Mouse (Mus musculus) embryo, embryonic 11.5 days (tissue): ENCODE measurements around the gene Oxct2b.
A peak's percentile ranks its signal among the peaks of the same experiment; 100 is the strongest.
"Not testable (repeated sequence)": the region's sequence is repeated elsewhere in the genome, so short reads cannot be mapped to it uniquely, and the experiment has no call there.

Experiments
- DNase-seq: peaks from one replicate; pipeline ENCODE4 v3.0.0-alpha.2; 2012; ENCODE audit warnings: low read depth, low spot score

The Oxct2b gene

DNA sequence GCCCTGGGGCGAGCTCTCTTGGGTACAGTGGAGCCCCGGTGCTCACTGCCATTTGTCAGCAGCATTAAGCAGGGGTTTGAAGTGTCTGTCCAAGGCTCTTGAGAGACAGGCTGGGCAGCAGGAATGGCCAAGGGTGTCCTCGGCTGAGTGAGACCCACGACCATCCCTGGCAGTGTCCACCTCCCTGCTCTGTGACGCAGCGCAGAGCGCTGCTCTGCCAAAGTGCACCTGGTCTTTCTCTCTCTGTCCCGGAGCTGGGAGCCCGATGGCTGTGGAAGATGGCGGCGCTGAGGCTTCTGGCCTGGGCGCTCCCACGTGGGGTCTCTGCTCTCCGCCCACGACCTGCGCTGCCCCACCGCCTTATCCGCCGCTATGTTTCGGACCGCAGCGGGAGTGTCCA is at the start of gene Oxct2b:
TSS of gene Oxct2b (plus strand) at position 256 of the 400 bp plus-strand sequence.
- DNase-seq, result no peak

DNA sequence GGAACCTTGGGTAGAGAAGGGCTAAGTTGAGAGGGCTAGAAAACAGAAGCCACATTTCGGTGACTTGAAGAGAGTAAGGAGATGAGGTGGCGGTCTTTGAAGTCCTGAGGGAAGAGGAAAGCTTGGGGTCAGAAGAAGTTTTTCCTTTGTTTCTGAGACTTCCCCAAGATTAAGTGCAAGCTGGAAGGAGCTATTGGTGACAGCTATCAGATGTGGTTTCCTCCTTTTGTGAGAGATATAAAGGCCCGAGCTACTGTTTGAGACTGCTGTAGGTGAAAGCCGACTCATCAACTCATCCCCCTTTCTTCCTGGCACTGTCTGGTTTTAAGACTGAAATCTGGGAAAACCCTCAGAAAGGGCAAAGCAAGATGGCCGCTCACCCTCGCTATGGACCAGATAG is 47.4 kb upstream of the Oxct2b start:
- no peak for DNase-seq

DNA sequence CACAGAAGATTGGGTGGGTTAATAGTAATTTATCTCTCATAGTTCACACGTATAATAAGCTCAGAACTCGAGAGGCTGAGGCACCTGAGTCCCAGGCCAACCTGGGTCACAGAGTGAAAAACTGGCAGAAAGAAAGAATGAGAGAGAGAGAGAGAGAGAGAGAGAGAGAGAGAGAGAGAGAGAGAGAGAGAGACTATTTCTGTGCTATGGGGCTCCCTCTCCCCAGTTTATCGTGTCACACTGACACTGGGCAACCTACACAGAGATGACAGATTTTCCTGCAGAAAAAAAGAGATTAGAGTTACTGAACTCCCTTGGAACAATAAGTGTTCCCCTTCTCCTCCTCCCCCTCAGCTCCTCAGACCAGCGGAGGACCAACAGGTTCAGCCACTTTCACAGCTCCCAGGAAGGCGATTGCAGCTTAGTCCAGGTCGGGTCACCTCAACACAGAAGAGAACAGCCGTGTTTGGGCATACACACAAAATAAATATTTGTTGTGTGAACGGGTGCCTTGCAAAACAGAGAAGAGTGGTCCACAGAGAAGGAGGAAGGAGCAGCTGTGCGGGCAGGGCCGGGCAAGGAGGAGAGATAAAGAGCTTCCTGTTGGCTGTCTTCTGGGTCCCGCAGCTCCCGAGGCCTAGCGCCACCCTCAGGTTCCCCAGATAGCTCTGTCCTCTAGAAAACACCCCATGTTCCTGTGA is 44.6 kb upstream of the Oxct2b start:
- no peak for DNase-seq

DNA sequence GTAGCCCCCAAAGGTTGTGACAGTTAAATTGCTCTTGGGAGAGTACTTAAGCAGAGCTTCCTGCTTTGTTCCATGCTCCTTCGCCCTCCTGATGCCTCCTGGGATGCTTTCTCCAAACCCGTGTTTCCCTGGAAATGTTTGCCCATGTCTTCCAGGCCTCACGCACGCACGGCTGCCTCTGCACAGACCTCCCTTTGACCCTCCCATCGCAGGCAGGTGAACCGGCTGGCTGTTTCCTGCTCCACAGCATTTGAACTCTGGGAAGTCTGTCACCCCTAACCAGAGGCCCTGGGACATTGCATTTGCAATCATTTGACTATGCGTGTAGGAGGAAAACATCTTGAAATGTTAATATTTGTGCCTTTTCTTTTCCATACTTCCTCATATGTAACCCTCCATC is 39.1 kb upstream of the Oxct2b start:
- no peak for DNase-seq

DNA sequence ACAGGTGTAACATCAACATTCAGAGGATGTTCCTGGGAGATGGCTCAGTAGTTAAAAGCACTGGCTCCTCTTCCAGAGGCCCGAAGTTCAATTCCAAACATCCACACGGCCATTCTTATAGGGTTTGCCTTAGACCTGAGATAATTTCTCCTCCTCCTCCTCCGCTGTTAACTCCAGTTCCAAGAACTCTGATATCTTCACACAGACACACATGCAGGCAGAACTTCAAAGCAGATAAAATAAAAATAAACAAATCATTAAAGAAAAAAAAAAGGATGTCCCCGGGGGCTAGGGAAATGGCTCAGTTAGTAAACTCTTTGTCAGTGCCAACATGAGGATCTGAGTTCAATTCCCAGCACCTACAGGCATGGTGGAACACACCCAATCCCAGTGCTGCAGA is 37.8 kb upstream of the Oxct2b start:
- no peak for DNase-seq

DNA sequence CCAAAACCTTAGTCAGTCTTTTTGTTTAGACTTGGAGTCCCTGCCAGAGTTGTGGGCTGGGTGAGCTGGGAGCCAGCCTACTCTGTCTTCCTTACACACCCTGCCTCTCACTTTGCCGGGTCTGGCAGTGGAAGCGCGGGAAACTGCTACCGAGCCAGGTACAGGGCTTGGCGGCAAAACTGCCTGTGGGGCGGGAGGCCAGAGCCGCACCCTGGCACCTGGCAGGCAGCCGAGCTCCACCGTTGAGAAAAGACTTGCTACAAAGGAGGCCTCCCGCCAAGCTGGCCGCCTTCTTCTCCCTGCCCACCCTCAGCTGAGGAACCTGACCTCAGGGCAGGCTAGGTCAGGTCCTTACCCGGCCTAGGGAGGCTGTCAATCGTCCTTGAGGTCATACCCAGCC is 35.3 kb upstream of the Oxct2b start:
- DNase-seq, result no peak

DNA sequence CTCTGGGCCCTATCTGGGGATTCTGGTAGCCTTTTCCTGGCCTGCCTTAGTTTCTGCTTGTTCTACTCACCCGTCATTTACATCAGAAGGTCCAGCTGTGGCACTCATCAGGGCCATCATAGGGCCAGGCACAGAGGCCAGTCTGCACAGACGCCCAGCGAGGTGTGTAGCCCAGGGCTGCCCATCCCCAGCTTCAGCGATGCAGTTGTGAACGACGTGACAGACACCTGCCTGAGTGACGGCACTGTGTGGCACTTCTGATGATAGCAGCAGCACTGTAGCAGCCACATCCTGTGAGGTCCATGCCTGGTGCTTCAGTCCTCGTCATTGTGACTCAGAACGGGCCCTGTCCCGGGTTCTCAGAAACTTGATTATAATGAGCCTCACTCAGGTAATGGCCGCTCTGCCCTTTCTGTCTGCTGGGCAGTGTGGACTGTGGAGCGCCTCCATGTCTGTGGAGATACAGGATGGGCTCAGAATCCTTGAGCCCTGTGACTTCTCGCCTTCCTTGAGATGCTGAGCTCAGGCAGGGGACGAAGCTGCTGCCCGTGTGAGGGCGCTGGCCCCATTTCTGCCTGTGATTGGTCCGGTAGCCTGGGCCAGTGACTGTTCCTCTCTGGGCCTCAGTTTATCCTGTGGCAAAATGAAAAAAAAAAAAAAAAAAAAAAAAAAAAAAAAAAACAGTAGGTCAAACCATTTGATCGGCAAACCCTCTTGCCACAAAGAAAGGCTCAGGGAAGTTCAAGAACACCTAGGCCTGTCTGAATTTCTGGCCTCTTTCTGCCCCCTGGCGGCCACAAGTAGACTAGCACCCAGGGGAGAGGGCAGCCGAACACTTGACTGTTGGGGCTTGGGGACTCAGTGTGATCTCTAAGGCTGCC is 33.5 kb upstream of the Oxct2b start:
- peak; percentile 53 for DNase-seq

DNA sequence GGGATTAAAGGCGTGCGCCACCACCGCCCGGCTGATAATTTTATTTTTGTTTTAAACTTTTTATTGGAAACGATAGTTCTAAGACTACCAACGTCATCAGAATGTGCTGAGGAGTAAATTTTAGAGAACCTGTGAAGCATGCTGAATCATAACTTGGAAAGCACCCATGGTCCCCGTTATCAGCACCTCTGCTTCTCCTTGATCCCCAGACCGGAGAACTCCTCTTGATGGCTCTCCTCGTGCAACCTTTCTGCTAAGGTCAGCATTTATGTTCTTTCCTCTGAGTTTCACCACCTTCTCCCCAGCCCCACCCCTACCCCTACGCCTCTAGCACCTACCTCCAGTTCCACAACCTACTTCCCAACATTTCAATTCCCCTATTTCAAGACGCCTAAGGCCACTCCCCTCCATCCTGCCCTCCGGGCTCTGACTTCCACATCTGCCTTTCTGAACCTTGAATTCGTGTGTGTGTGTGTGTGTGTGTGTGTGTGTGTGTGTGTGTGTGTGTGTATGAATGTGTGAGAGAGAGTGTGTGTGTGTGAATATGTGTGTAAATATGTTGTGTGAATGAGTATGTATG is 32.7 kb upstream of the Oxct2b start:
- no peak for DNase-seq

DNA sequence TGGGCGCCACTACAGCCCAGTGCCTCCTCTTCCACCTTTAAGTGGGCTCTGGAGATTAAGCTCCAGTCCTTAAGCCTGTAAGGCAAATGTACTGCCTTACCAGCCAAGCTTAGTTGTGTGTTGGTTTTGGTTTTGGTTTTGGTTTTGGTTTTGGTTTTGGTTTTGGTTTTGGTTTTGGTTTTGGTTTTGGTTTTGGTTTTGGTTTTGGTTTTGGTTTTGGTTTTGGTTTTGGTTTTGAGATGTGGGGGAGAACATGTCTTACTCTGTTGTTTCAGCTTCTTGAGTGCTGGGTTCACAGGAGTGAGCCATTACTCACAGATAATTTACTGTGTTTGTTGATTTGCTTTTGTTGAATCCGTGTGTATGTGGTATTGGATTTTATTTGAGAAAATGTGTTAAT is 30.8 kb upstream of the Oxct2b start:
- no peak for DNase-seq

DNA sequence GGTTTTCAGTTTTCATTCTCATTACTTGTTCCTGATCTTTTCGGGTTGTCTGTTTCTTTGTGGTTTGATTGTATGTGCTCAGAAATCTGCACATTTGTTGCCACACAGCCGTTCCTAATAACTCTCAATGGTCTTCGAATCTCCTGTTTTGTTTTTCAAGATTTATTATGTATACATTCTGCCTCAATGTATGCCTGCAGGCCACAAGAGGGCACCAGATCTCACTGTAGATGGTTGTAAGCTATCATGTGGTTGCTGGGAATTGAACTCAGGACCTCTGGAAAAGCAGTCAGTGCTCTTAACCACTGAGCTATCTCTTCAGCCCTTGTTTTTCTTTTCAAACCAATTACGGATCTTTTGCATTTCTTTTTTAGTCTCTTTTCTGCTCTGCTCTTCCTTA is 29.7 kb upstream of the Oxct2b start:
- no peak for DNase-seq

DNA sequence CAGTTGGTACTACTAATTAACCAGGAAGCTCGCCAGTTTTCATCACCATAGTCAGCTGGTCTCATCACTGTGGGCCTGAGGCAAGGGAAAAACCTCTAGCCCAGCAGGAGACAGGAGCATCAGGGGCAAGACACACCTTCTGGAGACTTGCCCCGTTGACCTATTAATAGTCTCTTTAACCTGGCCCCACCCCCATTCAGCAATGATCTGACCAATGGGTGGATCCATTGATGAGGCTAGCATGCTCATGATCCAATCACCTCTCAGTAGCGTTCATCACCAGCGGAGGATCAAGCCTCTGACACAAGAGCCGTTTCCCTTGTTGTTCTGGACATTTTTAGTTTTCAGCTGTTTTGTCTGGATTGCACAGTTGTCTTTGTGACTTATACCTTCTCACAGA is 23.4 kb upstream of the Oxct2b start:
- DNase-seq, result no peak

DNA sequence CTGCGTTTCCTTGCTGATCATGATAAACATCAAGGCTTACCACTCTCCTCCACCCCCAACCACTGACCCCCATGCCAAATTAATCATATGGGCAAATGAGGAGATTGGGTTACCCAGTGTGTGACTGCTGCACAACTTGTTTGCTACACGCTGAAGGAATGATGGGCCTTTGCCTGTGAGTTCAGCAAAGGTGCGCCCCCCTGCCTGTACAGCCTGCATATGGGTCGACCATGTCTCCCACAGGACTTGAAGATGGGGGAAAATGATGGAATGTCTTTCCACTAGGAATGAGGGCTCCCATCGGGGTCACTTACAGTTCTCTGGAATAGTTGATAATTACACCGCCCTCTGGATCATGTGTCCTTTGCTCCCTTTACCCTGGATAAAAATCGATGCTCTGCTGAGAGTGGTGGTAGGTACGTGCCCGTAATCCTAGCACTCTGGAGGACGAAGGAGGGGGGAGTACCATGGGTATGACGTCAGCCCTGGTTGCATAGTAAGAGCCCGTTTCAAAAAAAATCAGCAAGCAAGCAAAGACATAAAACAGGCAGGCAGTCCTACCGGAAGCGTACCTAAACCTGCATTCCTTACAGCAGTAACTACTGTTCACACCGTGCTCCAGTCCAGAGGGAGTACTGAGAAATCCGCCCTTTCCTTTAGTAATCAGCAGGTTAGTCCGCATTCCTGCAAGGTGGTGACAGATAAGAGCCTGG is 22.8 kb upstream of the Oxct2b start:
- DNase-seq, result no peak

DNA sequence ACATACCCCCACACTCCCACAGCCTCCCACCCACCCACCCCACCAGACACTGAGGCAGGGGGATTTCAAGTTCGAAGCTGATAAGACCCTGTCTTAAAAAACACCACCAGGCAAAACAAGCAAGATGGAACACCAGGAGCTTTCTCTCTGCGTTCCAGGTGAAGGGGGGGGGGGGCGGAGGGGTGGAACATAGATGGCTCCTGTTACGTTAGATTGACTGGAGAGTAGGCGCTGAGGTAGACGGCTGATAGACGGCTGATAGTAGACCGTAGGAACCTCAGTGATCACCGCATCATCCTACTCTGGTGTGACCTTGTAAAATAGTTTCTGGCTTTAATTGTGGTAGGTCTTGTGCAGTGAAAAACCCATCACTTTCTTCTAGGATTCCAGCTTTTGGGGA is 22.2 kb upstream of the Oxct2b start:
- no peak for DNase-seq

DNA sequence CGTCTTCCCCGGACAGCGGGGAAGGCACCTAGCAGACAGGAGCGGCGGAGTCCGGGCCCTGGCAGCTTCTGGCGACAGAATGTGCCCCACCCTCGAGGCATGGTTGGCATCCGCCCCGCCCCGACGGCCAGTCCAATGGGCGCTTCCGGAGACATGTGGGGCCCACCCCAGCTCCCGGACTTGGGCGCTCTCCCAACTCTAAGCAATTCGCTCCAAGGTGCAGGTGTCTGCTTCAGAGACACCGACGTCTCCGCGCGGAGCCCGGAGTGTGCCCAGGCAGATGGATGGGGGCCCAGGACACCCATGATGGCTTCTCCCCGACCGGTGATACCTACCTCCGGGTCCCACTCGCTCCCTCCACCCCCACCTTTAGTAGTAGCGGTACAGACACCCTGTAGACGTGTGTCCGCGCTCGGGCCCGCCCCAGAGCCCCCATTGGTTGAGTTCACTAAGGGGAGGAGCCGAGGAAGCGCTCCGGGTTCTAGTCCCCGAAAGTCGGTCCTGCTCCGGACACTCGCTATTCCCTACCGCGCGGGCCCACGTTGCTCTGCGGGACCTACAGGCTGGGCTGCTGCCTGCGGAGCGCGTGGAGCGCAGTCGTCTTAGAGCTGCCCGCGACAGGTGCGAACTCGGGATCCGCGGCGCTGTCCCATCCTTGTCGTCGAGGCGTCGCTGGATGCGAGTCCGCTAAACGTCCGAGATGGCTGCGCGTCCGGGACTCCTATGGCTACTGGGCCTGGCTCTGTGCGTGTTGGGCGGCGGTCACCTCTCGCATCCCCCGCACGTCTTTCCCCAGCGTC is 11.2 kb upstream of the Oxct2b start, which contains the start of gene Bmp8b:
TSS of gene Bmp8b (plus strand) at position 515 of the 800 bp plus-strand sequence.
- no peak for DNase-seq

DNA sequence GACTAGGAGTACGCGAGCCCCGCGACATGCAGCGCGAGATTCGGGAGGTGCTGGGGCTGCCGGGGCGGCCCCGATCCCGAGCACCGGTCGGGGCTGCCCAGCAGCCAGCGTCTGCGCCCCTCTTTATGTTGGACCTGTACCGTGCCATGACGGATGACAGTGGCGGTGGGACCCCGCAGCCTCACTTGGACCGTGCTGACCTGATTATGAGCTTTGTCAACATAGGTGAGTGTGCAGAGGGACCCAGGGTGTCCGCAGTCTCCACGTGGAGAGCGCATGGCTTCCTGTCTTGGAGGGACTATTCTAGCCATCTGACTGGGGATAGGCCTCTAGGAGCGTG is 10.6 kb upstream of the Oxct2b start:
- DNase-seq, result no peak

DNA sequence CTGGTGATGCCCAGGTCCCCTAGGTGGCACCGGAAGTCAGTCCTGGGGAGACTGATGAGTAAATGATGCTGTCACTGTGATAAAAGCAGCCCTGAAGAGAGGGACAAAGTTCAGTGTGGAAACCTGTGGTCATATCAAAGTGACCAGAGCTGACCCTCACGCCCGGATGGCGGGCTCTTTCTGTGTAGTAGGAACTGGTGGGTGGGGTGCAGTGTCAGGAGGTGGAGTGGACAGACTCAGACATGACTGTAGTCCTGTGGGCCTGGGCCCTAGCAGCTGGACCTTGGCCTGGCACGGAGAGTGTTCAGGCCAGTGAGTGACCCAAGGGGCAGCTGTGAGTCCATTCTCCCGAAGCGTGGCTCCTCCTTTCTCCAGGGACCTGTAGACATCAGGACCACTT is 10.1 kb upstream of the Oxct2b start:
- not testable (repeated sequence) for DNase-seq

DNA sequence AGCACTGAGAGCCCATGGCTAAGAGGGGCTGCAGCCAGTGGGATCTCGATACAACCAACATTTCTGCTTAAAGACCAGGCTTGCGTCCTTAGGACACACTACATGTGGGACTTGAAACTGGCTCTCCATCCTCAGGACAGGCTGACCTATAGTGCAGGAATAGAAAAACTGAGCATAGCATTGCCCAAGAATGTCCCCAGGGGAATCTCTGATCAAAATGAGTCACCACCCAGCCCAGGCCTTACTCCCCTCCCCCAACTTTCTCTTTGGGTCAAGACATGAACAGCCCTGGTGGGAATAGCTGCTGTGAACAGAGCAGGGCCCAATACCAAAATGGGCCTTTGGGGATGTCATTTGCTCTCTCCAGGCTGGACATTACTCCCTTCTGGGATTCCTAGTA is 9.2 kb upstream of the Oxct2b start:
- no peak for DNase-seq

DNA sequence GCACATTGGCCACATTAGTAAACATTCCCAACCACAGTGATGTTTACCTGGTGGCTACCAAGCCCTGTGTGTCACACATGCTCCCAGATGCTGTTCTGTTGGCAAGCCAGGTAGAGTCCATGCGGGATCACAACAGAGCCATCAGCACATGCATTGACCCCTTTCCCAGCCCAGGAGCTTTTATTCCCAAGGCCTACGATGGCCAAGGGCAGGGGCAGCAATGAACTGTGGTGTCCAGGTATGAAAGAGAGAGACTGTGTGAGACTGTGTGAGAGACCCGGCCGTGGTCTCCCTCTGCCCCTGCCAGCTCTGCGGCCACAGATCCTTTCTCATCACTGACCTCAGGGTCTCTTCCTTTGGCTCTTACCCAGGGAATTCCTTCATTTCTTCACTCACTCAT is 8.0 kb upstream of the Oxct2b start:
- no peak for DNase-seq

DNA sequence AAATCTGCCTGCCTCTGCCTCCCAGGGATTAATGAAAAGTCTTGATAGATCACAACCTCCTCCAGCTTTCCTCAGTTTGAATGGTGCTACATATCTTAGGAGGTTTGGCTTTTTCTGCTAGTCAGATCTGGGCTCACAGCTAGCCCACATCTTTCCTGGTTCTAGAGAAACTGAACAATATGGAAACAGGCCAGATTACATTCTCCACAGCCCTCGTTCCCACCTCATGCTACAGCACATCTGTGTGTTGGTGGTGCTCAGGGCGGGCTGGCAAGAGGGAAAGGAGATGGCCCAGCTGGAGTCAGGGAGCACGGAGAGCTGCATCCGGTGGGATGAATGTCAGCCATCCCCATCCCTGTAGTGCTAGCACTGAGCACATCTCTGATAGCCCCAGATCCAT is 5.3 kb upstream of the Oxct2b start:
- DNase-seq, result no peak

DNA sequence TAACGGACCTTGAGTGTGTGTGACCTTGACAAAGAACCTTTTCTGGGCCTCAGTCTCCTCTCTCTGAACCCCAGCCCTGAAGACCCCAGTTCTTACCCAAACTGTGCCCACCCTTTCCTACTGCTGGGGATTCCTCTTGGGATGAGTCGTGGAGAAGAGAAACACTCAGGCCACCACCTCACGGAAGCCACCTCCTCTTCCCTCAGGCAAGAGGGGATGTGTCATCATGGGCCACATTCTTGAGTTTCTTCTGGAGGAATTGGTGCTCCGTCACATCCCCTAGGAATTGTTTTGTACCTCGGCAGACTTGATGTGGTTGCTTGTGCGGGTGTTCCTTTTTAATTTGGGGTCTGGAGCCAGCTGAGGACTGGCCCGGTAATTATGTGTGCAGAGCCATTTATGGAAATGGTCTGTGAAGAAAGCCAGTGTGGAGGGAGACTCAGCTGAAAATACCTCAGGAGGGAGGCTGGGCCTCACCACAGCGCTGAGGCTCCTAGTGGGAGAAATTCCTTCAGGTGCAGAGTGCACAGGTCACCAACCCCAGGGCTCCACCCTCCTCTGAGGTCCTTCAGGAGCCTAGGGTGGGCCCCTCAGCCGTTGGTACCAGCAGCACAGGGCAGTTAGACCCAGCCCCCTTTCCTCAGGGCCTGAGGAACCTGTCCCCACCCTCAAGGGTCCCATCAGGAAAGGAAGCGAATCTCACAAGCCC is 4.6 kb upstream of the Oxct2b start:
- DNase-seq, result not testable (repeated sequence)
